Mouse (Mus musculus) spleen, adult 2 months (tissue): ENCODE measurements around the gene Pycr1.

Source experiments
- CTCF ChIP-seq: fragments of 200-500 bp; IDR thresholded peaks from 2 replicates; pipeline ENCODE4 v1.5.1; 2011; ENCODE audit warnings: mild to moderate bottlenecking, inconsistent platforms; ENCODE audit not compliant: insufficient read depth, insufficient read length, insufficient replicate concordance; ENCODE audit errors: extremely low read depth
- POLR2A ChIP-seq: fragments of 200-500 bp; IDR thresholded peaks from 2 replicates; pipeline ENCODE4 v1.6.1; 2011; ENCODE audit warnings: low read depth, low read length, inconsistent platforms

- TF ChIP-seq CTCF (no peak), POLR2A (no peak)
Observed at GRCm38 (mm10) chr11:120622805-120623204, 20.8 kb downstream of the Pycr1 start.
